Mouse (Mus musculus) C2C12 (cell line): ENCODE results near the gene Tbc1d8.

ENCODE experiments used
- CEBPB ChIP-seq: IDR thresholded peaks from one replicate; pipeline ENCODE4 v1.6.1; 2011; ENCODE audit warnings: low read depth, mild to moderate bottlenecking, control low read depth, moderate library complexity
- CTCF ChIP-seq: IDR thresholded peaks from one replicate; pipeline ENCODE4 v1.5.1; 2011; ENCODE audit not compliant: control insufficient read depth, insufficient read depth, insufficient read length
- MAX ChIP-seq: IDR thresholded peaks from one replicate; pipeline ENCODE4 v1.6.1; 2011; ENCODE audit warnings: mild to moderate bottlenecking, control low read depth
- MYOD1 ChIP-seq: IDR thresholded peaks from one replicate; pipeline ENCODE4 v1.6.1; 2011; ENCODE audit warnings: low read depth; ENCODE audit not compliant: control insufficient read depth, insufficient read length
- USF1 ChIP-seq: IDR thresholded peaks from one replicate; pipeline ENCODE4 v1.6.1; 2011; ENCODE audit warnings: low read depth, mild to moderate bottlenecking, control low read depth, moderate library complexity

DNA sequence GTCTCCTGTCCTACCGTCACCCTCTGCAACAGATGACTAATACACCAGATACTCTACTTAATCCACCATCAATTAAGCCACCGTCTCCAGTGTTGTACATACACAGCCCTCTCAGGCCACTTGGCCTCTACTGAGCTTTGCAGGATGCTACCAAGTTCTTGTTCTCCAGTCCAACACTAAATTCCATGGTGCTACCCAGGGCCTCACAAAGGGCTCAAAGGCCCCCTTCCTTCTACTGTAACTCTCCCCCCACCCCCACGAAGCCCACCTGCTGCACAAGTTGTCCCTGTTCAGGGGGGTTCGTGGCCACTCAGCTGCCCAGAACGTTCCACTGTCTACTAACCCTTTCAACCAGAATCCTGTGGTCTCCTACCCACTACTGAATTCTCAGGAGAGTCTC lies 1.5 kb downstream of the Tbc1d8 start:
- TF ChIP-seq CTCF (no peak), USF1 (no peak), CEBPB (no peak), MAX (no peak), MYOD1 (no peak)
